Mouse (Mus musculus): ENCODE measurements at regions not wholly inside any gene's neighbourhood (a gene's known extent, or its start where the extent isn't known, plus 50 kb on each side); places are given as distances from the start of the nearest gene placed in this dataset.

GRCm38 (mm10) chr13:57314512-57314911 is 418.7 kb upstream of the Trpc7 start:
- TF ChIP-seq POLR2A (IDR thresholded peaks at IDR 0.05; ENCODE audit: low read depth, low read length) (no peak), CTCF (IDR thresholded peaks at IDR 0.05; ENCODE audit: extremely low read depth, insufficient read length, insufficient replicate concordance, low read depth, low read length) (no peak)

All from small intestine, adult 2 months (tissue).